Mouse (Mus musculus) midbrain, postnatal 0 days (tissue): ENCODE results near the gene Gm42742. TPM values are rescaled to one million over a fixed set of nuclear protein-coding genes. Genes with fewer than 3 reads are reported as not detected.

Experiments used
- ATAC-seq: fragments of 200-750 bp; cut with Nextera tagmentation; 2 replicates; pipeline ENCODE4 v1.8.0; 2017; ENCODE audit warnings: moderate number of reproducible peaks, mild to moderate bottlenecking, moderate TSS enrichment, moderate library complexity; ENCODE audit not compliant: low FRiP score
- DNase-seq: peaks from one replicate; pipeline ENCODE4 v3.0.0-alpha.2; 2015; ENCODE audit warnings: low spot score
- H3K27ac ChIP-seq: fragments of 300-500 bp; sonication (generic); 2 replicates; pipeline ENCODE4 v1.5.1; 2014; ENCODE audit warnings: low read depth, mild to moderate bottlenecking, low read length, mixed read lengths
- H3K27me3 ChIP-seq: fragments of 300-500 bp; sonication (generic); 2 replicates; pipeline ENCODE4 v1.6.1; 2014; ENCODE audit warnings: low read length, control low read depth, mixed read lengths; ENCODE audit not compliant: insufficient read depth
- H3K36me3 ChIP-seq: fragments of 300-500 bp; sonication (generic); 2 replicates; pipeline ENCODE4 v1.6.1; 2014; ENCODE audit warnings: low read length, control low read depth, mixed read lengths; ENCODE audit not compliant: insufficient read depth
- H3K4me1 ChIP-seq: fragments of 300-500 bp; sonication (generic); 2 replicates; pipeline ENCODE4 v1.6.1; 2014; ENCODE audit warnings: mild to moderate bottlenecking, control low read depth, antibody characterized with exemption, low read length, mixed read lengths; ENCODE audit not compliant: insufficient read depth
- H3K4me2 ChIP-seq: fragments of 300-500 bp; sonication (generic); 2 replicates; pipeline ENCODE4 v1.6.1; 2014; ENCODE audit warnings: low read depth, mild to moderate bottlenecking, low read length, mixed read lengths; ENCODE audit not compliant: poor library complexity, severe bottlenecking
- H3K4me3 ChIP-seq: fragments of 300-500 bp; sonication (generic); 2 replicates; pipeline ENCODE4 v1.5.1; 2014; ENCODE audit warnings: low read depth, mild to moderate bottlenecking, low read length, moderate library complexity
- H3K9ac ChIP-seq: fragments of 300-500 bp; sonication (generic); replicated peaks from 2 replicates; pipeline ENCODE4 v1.6.1; 2014; ENCODE audit warnings: mild to moderate bottlenecking, low read length, moderate library complexity, mixed read lengths; ENCODE audit not compliant: poor library complexity, severe bottlenecking
- H3K9me3 ChIP-seq: fragments of 300-500 bp; sonication (generic); 2 replicates; pipeline ENCODE4 v1.6.1; 2016; ENCODE audit warnings: low read length, control low read depth
- CTCF ChIP-seq: IDR thresholded peaks from 2 replicates; pipeline ENCODE4 v1.5.1; 2016; ENCODE audit warnings: antibody characterized with exemption, mild to moderate bottlenecking
- WGBS: fragments of 180-500 bp; shearing (Covaris S2); extraction: QIAGEN DNeasy Blood & Tissue Kit; methylation state at CpG from one replicate; pipeline ENCODE4 v1.1.7; 2014; 5-methylcytosine and 5-hydroxymethylcytosine counted together
- polyA plus RNA-seq: library from polyadenylated mRNA; unstranded; fragments of >200 nt; fragmentation: Nextera tagmentation; extraction: Ambion mirVana; gene quantifications from 2 replicates; pipeline ENCODE4 v1.2.1, GENCODE M21; 2015
- total RNA-seq: library from RNA; depleted of rRNA; stranded (reverse); fragments of >200 nt; gene quantifications from 2 replicates; pipeline ENCODE4 v1.2.3, GENCODE M21; 2014

The Gm42742 gene
- total and polyA plus RNA-seq, 2 experiments from 2014 or later, result 45.3 to 55.5 TPM

- Histone ChIP-seq H3K4me3 (no peak overlapping the region), H3K36me3 (peaks cover 19% of the 10 kb centered on the region; the same call in 1 of the 2 replicates), H3K4me1 (peaks cover 36% of the 10 kb centered on the region), H3K27ac (peak overlapping the region; percentile 27), H3K27me3 (no peaks in the 10 kb centered on the region), H3K4me2 (peak overlapping the region; percentile 71; the same call in 1 of the 2 replicates), H3K9ac (peak overlapping the region; percentile 79), H3K9me3 (no peaks in the 10 kb centered on the region)
- ATAC-seq (no peak), DNase-seq (no peak)
- 52% methylated on average over 6 of the region's 6 CpGs for WGBS
- TF ChIP-seq CTCF, result no peak
These were observed 2.9 kb downstream of the Gm42742 start for GRCm38 (mm10) chr7:127017950-127018345.

DNA sequence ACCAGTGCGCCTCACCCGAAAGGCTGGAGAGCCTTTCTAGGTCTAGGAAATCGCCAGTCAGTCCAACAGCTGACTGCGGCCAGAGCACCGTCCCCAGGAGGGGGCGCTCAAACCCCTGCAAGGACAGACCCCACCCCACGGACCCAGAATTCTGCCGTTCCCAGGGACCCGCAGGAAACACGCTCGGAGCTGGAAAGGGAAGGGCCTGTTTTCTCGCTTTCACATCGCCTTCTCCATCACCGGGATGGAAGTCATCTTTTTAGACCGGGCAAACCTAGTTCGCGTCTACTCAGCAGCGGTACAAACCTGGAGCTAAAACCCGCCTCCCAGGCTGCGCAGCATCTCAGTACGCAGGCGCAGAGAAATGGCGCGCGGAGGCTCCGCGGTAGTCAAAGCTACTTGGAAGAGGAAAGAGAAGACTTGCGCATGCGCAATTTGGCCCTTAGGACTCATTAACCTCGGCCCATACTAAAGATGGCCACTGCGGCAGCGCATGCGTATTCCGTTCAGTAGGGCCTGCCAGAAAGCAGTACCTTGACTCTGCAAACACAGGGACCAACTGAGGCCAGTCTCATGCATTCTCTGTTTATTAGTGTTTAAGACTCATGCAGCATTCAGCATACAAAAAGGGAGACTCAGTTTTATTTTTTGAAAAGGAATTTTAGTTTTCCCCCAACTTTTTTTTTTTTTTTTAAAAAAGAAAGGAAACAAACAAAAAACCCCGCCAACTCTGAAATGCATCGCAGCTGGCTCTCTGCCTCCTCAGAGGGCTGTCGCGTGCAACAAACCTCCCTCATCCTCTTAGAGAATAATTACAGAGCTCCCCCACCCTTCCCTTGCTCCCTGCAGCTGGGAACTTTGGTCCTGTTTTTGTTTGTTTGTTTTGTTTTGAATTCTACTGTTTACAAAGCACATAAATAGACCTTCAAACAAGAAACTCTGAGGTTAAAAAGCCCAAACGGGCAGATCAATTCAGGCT, 3.6 kb downstream of the Gm42742 start, which contains the start of gene Pagr1a:
TSS of gene Pagr1a (minus strand) at position 382 of the 979 bp plus-strand sequence.
- H3K4me3 ChIP-seq, result peak within 1 kb of the TSS; percentile 52
- peaks cover 36% of the 10 kb centered on the region for H3K4me1 ChIP-seq
- H3K27ac ChIP-seq, result peak within 1 kb of the TSS; percentile 86
- WGBS, result 4% methylated on average over 39 of the region's 39 CpGs
- peak; percentile 85 for TF ChIP-seq CTCF
- ATAC-seq (peak; percentile 83), DNase-seq (peak; percentile 100)
- H3K36me3 ChIP-seq, result peaks cover 13% of the 10 kb centered on the region; the same call in 1 of the 2 replicates
- H3K4me2 ChIP-seq, result peak within 1 kb of the TSS; percentile 93
- no peaks in the 10 kb centered on the region for H3K9me3 ChIP-seq
- peak within 1 kb of the TSS; percentile 79 for H3K9ac ChIP-seq
- no peaks in the 10 kb centered on the region for H3K27me3 ChIP-seq

DNA sequence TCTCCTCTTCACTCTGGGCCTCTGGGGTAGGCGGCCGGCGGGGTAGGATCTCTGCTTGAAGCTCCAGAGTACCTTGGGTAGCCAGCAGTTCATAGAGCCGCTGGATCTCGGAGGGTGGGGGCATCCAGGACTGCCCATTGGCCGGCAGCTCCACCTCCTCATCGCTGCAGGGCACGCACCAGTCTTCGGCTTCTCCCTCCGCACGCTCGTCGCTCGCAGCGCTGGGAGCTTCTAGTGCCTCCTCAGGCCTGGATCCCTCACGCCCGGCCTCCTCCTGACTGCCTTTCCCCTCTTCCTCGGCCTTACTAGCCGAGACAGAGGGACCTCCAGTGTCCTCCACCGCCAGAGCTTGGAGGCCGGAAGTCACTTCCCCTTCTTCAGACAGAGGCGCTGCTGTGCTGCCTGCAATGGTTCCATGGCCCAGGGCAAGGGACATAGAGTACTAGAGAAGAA, 4.4 kb downstream of the Gm42742 start:
- peaks cover 36% of the 10 kb centered on the region for H3K4me1 ChIP-seq
- H3K27ac ChIP-seq, result peak overlapping the region; percentile 86
- no peaks in the 10 kb centered on the region for H3K27me3 ChIP-seq
- peaks cover 12% of the 10 kb centered on the region; the same call in 1 of the 2 replicates for H3K36me3 ChIP-seq
- H3K4me2 ChIP-seq, result peak overlapping the region; percentile 93
- no peaks in the 10 kb centered on the region for H3K9me3 ChIP-seq
- no peak for TF ChIP-seq CTCF
- peak overlapping the region; percentile 52 for H3K4me3 ChIP-seq
- ATAC-seq, result peak; percentile 51
- peak; percentile 61 for DNase-seq
- under 1% methylated on average over 22 of the region's 22 CpGs for WGBS
- peak overlapping the region; percentile 70 for H3K9ac ChIP-seq

- DNase-seq (no peak), ATAC-seq (no peak)
- H3K36me3 ChIP-seq, result peaks cover 12% of the 10 kb centered on the region; the same call in 1 of the 2 replicates
- peak within 1 kb of the TSS; percentile 86 for H3K27ac ChIP-seq
- H3K4me2 ChIP-seq, result peak within 1 kb of the TSS; percentile 93
- no peaks in the 10 kb centered on the region for H3K27me3 ChIP-seq
- peak within 1 kb of the TSS; percentile 52 for H3K4me3 ChIP-seq
- H3K9me3 ChIP-seq, result no peaks in the 10 kb centered on the region
- peaks cover 36% of the 10 kb centered on the region for H3K4me1 ChIP-seq
- peak within 1 kb of the TSS; percentile 70 for H3K9ac ChIP-seq
- no peak for TF ChIP-seq CTCF
These were observed 4.6 kb downstream of the Gm42742 start, which contains the start of gene Pagr1b for GRCm38 (mm10) chr7:127016481-127016485. TSS of gene Pagr1b (minus strand) at chr7:127016484.

GRCm38 (mm10) chr7:127016081-127016480, 4.8 kb downstream of the Gm42742 start:
- H3K4me1 ChIP-seq, result peaks cover 36% of the 10 kb centered on the region
- DNase-seq (peak; percentile 58), ATAC-seq (no peak)
- H3K27me3 ChIP-seq, result no peaks in the 10 kb centered on the region
- peak overlapping the region; percentile 86 for H3K27ac ChIP-seq
- H3K9ac ChIP-seq, result peak overlapping the region; percentile 70
- peak overlapping the region; percentile 93 for H3K4me2 ChIP-seq
- TF ChIP-seq CTCF, result no peak
- WGBS, result 0% methylated on average over 10 of the region's 10 CpGs
- H3K36me3 ChIP-seq, result peaks cover 12% of the 10 kb centered on the region; the same call in 1 of the 2 replicates
- H3K4me3 ChIP-seq, result peak overlapping the region; percentile 52
- no peaks in the 10 kb centered on the region for H3K9me3 ChIP-seq

- 95% methylated on average over 12 of the region's 12 CpGs for WGBS
- H3K9ac ChIP-seq, result no peak overlapping the region
- no peak overlapping the region for H3K4me3 ChIP-seq
These were observed 5.9 kb downstream of the Gm42742 start for GRCm38 (mm10) chr7:127014993-127015392.

More at GRCm38 (mm10) chr7:127014993-127015392, 5.9 kb downstream of the Gm42742 start:
- Histone ChIP-seq H3K27me3 (no peaks in the 10 kb centered on the region), H3K4me2 (no peak overlapping the region), H3K36me3 (peaks cover 12% of the 10 kb centered on the region; the same call in 1 of the 2 replicates), H3K4me1 (peaks cover 30% of the 10 kb centered on the region), H3K9me3 (no peaks in the 10 kb centered on the region), H3K27ac (no peak overlapping the region)
- no peak for TF ChIP-seq CTCF
- ATAC-seq (no peak), DNase-seq (no peak)
